ENCODE assay signal across 9 mouse cellular contexts in genomic region chr4:32288036-32288860, GRCm38 (mm10). TPM values are rescaled to one million over a fixed set of nuclear protein-coding genes. Genes with fewer than 3 reads are reported as not detected.
DNase-seq lines count a peak whose midpoint lies in the region; ATAC-seq and TF ChIP-seq lines count a peak whose summit lies in the region.
"Had no signal": no experiment of that assay in that cellular context is flagged by ENCODE, and none has a peak within 500 bp of the region (broad histone marks: within the 10 kb centered on the region; RNA-seq: fewer than 3 reads in every experiment).

No protein-coding gene starts in this region.

- peaks cover 24% of the 10 kb centered on the region for H3K4me1 ChIP-seq in limb, embryonic 11.5 days (ENCODE audit: control insufficient read depth, insufficient read depth, low read length)
- H3K4me1 ChIP-seq in limb, embryonic 10.5 days = peaks cover 45% of the 10 kb centered on the region
- peaks cover 14% of the 10 kb centered on the region for H3K4me1 ChIP-seq in bone marrow macrophage, adult 2 months (ENCODE audit: control insufficient read depth, insufficient read depth, low read length)
- H3K4me1 ChIP-seq in heart, adult 2 months (ENCODE audit: control insufficient read depth, insufficient read depth, low read length) = peaks cover 20% of the 10 kb centered on the region
- H3K4me1 ChIP-seq in kidney, embryonic 14.5 days (ENCODE audit: control insufficient read depth, insufficient read depth, low read length) = peaks cover 21% of the 10 kb centered on the region; the same call in 1 of the 2 replicates
- peaks cover 34% of the 10 kb centered on the region for H3K4me1 ChIP-seq in midbrain, embryonic 14.5 days (ENCODE audit: control insufficient read depth, insufficient read depth, low read length)

- no peak for TF ChIP-seq CTCF in bone marrow macrophage, adult 2 months (IDR thresholded peaks at IDR 0.05; ENCODE audit: low read depth, low read length)
- no peak for TF ChIP-seq CTCF in heart, adult 2 months (IDR thresholded peaks at IDR 0.05)

- peak; percentile 70 for TF ChIP-seq EP300 in heart, adult 2 months (IDR thresholded peaks at IDR 0.05; ENCODE audit: insufficient read depth, low read depth, low read length)

- H3K4me2 ChIP-seq in limb, embryonic 11.5 days (ENCODE audit: low read depth, severe bottlenecking) = no peak overlapping the region
- H3K4me2 ChIP-seq in kidney, embryonic 14.5 days (replicated peaks; ENCODE audit: low read depth, low read length) = no peak overlapping the region
- H3K4me2 ChIP-seq in midbrain, embryonic 14.5 days (ENCODE audit: low read length) = no peak overlapping the region
- H3K4me2 ChIP-seq: liver, embryonic 13.5 days had no signal

- ATAC-seq in limb, embryonic 11.5 days (ENCODE audit: insufficient number of reproducible peaks, low FRiP score, low TSS enrichment, low read depth) = no peak
- peak; percentile 58 for ATAC-seq in kidney, embryonic 14.5 days (ENCODE audit: low FRiP score, low TSS enrichment)
- ATAC-seq in midbrain, embryonic 14.5 days (ENCODE audit: low FRiP score, low TSS enrichment) = no peak

- no peaks in the 10 kb centered on the region for H3K9me3 ChIP-seq in limb, embryonic 11.5 days (ENCODE audit: control insufficient read depth, low read length)
- H3K9me3 ChIP-seq in limb, embryonic 10.5 days (replicated peaks) = no peaks in the 10 kb centered on the region
- H3K9me3 ChIP-seq in kidney, embryonic 14.5 days (ENCODE audit: control insufficient read depth, low read length) = no peaks in the 10 kb centered on the region
- H3K9me3 ChIP-seq in midbrain, embryonic 14.5 days (ENCODE audit: control insufficient read depth, low read length) = no peaks in the 10 kb centered on the region
- H3K9me3 ChIP-seq: liver, embryonic 13.5 days had no signal

- TF ChIP-seq POLR2A in bone marrow macrophage, adult 2 months (IDR thresholded peaks at IDR 0.05; ENCODE audit: borderline replicate concordance, low read depth, low read length) = no peak
- no peak; the same call in 1 of the 2 replicates for TF ChIP-seq POLR2A in heart, adult 2 months (IDR thresholded peaks at IDR 0.05; ENCODE audit: insufficient read depth, low read depth, low read length)

- peak; percentile 18 for DNase-seq in limb, embryonic 11.5 days (ENCODE audit: low spot score)
- no peak for DNase-seq in limb, embryonic 10.5 days (ENCODE audit: low spot score)
- DNase-seq in heart, adult 2 months = peak; percentile 55 to 72
- DNase-seq in midbrain, embryonic 14.5 days = peak; percentile 50
- DNase-seq in spleen, postnatal 4 days (ENCODE audit: low spot score in 2 of 2) = no peak
- no peak for DNase-seq in layer of hippocampus, postnatal 25 days (ENCODE audit: extremely low spot score in 1 of 2, low spot score in 1 of 2)
- DNase-seq: liver, embryonic 13.5 days had no signal

- WGBS in limb, embryonic 11.5 days = 57% methylated on average over 11 of the region's 11 CpGs
- 58% methylated on average over 11 of the region's 11 CpGs for WGBS in limb, embryonic 10.5 days
- WGBS in heart, adult 2 months = 12% methylated on average over 11 of the region's 11 CpGs
- 41% methylated on average over 11 of the region's 11 CpGs for WGBS in kidney, embryonic 14.5 days
- 48% methylated on average over 11 of the region's 11 CpGs for WGBS in midbrain, embryonic 14.5 days

- no peaks in the 10 kb centered on the region for H3K27me3 ChIP-seq in limb, embryonic 11.5 days (ENCODE audit: control insufficient read depth, insufficient read depth, low read length)
- no peaks in the 10 kb centered on the region for H3K27me3 ChIP-seq in limb, embryonic 10.5 days (ENCODE audit: low read depth, poor library complexity, severe bottlenecking)
- H3K27me3 ChIP-seq in heart, adult 2 months (ENCODE audit: control insufficient read depth, insufficient read depth, low read length) = no peaks in the 10 kb centered on the region
- H3K27me3 ChIP-seq in kidney, embryonic 14.5 days (ENCODE audit: control insufficient read depth, insufficient read depth, low read length) = no peaks in the 10 kb centered on the region
- no peaks in the 10 kb centered on the region for H3K27me3 ChIP-seq in midbrain, embryonic 14.5 days (ENCODE audit: control insufficient read depth, insufficient read depth, low read length)
- H3K27me3 ChIP-seq: liver, embryonic 13.5 days had no signal

- 0 out of 2 replicates have a peak overlapping the region, but pooled peaks have one; percentile 12 for H3K27ac ChIP-seq in limb, embryonic 11.5 days (replicated peaks; ENCODE audit: low read depth, low read length)
- H3K27ac ChIP-seq in limb, embryonic 10.5 days = no peak overlapping the region
- H3K27ac ChIP-seq in bone marrow macrophage, adult 2 months (ENCODE audit: insufficient read depth, low read depth, low read length) = peak overlapping the region; percentile 11; the same call in 1 of the 2 replicates
- peak overlapping the region; percentile 55 for H3K27ac ChIP-seq in heart, adult 2 months
- no peak overlapping the region for H3K27ac ChIP-seq in kidney, embryonic 14.5 days (ENCODE audit: low read depth, low read length)
- 0 out of 2 replicates have a peak overlapping the region, but pooled peaks have one; percentile 6 for H3K27ac ChIP-seq in midbrain, embryonic 14.5 days (replicated peaks; ENCODE audit: low read depth, low read length)
- H3K27ac ChIP-seq: liver, embryonic 13.5 days had no signal

- H3K79me2 ChIP-seq in heart, adult 2 months (replicated peaks; ENCODE audit: control insufficient read depth, insufficient read depth, low read length) = 0 out of 2 replicates have a peak, but pooled peaks cover 2% of the 10 kb centered on the region

- intact Hi-C loops in heart, adult 2 months (cut with DNase I) = loop anchor here (1.0 to 5.0 kb wide), 5 partner anchors 15 to 219 kb away; no protein-coding TSS in a partner anchor

- no peaks in the 10 kb centered on the region for H3K36me3 ChIP-seq in limb, embryonic 11.5 days (ENCODE audit: control insufficient read depth, insufficient read depth, low read length)
- peaks cover 8% of the 10 kb centered on the region; the same call in 1 of the 2 replicates for H3K36me3 ChIP-seq in limb, embryonic 10.5 days
- peaks cover 2% of the 10 kb centered on the region for H3K36me3 ChIP-seq in heart, adult 2 months (ENCODE audit: control insufficient read depth, insufficient read depth, low read length)
- H3K36me3 ChIP-seq in kidney, embryonic 14.5 days (ENCODE audit: control insufficient read depth, insufficient read depth, low read length) = no peaks in the 10 kb centered on the region
- no peaks in the 10 kb centered on the region for H3K36me3 ChIP-seq in midbrain, embryonic 14.5 days (ENCODE audit: control insufficient read depth, insufficient read depth, low read length)
- H3K36me3 ChIP-seq: liver, embryonic 13.5 days had no signal

- no peak overlapping the region; the same call in 1 of the 2 replicates for H3K9ac ChIP-seq in limb, embryonic 11.5 days (ENCODE audit: low read length)
- no peak overlapping the region for H3K9ac ChIP-seq in heart, adult 2 months (ENCODE audit: low read depth, low read length)
- H3K9ac ChIP-seq in kidney, embryonic 14.5 days (ENCODE audit: low read depth, low read length) = no peak overlapping the region
- H3K9ac ChIP-seq in midbrain, embryonic 14.5 days (replicated peaks; ENCODE audit: low read length) = no peak overlapping the region; the same call in 1 of the 2 replicates
- H3K9ac ChIP-seq: liver, embryonic 13.5 days had no signal

- H3K4me3 ChIP-seq in limb, embryonic 11.5 days (ENCODE audit: low read depth, low read length) = no peak overlapping the region
- H3K4me3 ChIP-seq in limb, embryonic 10.5 days = no peak overlapping the region
- no peak overlapping the region for H3K4me3 ChIP-seq in bone marrow macrophage, adult 2 months (ENCODE audit: insufficient read depth, low read length)
- H3K4me3 ChIP-seq in heart, adult 2 months = peak overlapping the region; percentile 5; the same call in 1 of the 2 replicates
- H3K4me3 ChIP-seq in kidney, embryonic 14.5 days (ENCODE audit: low read length) = no peak overlapping the region
- H3K4me3 ChIP-seq in midbrain, embryonic 14.5 days (replicated peaks; ENCODE audit: low read depth, low read length) = no peak overlapping the region
- H3K4me3 ChIP-seq: liver, embryonic 13.5 days had no signal

RNA-seq across cellular contexts. Expression of gene Bach2, which starts 49.6 kb away (rescaled TPM):
- 16.4 and 17.9 TPM in 2 replicates for polyA plus RNA-seq in limb, embryonic 11.5 days (2014; fragmentation: Nextera tagmentation; extraction: Ambion mirVana)
- polyA plus RNA-seq in limb, embryonic 10.5 days (2016; fragmentation: Nextera tagmentation; extraction: Ambion mirVana) = 23.0 and 23.5 TPM in 2 replicates
- 0.39 and 1.4 TPM in 2 replicates for polyA plus RNA-seq in bone marrow macrophage, adult 2 months (2012; ENCODE audit: insufficient read depth, insufficient read length, missing spikeins)
- 1 to 10 TPM; 3.9 to 4.2 TPM for total RNA-seq in heart, adult 2 months (2021)
- polyA plus RNA-seq in heart, adult 2 months (2012; rRNA removed) = 2.4 and 4.7 TPM in 2 replicates
- polyA plus RNA-seq in kidney, embryonic 14.5 days (2014; fragmentation: Nextera tagmentation; extraction: Ambion mirVana) = 9.7 and 13.3 TPM in 2 replicates
- 26.3 and 27.0 TPM in 2 replicates for polyA plus RNA-seq in midbrain, embryonic 14.5 days (2014; fragmentation: Nextera tagmentation; extraction: Ambion mirVana)
- total RNA-seq in layer of hippocampus, postnatal 25 days (2021) = 10 to 100 TPM in 1 of 2 experiments, 1 to 10 TPM in 1; 9.8 to 17.5 TPM

Comparison
In these comparisons a context has a peak if more than half of its experiments do, and no peak if none do; other contexts are left out.
1. DNase-seq: peak in limb, embryonic 11.5 days (single experiment), heart, adult 2 months (2 of 2) and midbrain, embryonic 14.5 days (single experiment); none in limb, embryonic 10.5 days (single experiment), spleen, postnatal 4 days (0 of 2) and layer of hippocampus, postnatal 25 days (0 of 2).
2. H3K27ac ChIP-seq: peak in limb, embryonic 11.5 days (single experiment), bone marrow macrophage, adult 2 months (single experiment), heart, adult 2 months (single experiment) and midbrain, embryonic 14.5 days (single experiment); none in limb, embryonic 10.5 days (single experiment) and kidney, embryonic 14.5 days (single experiment).